Mouse (Mus musculus): ENCODE measurements around the gene Gm6169.
"Not testable (repeated sequence)": the region's sequence is repeated elsewhere in the genome, so short reads cannot be mapped to it uniquely, and the experiment has no call there.

DNA sequence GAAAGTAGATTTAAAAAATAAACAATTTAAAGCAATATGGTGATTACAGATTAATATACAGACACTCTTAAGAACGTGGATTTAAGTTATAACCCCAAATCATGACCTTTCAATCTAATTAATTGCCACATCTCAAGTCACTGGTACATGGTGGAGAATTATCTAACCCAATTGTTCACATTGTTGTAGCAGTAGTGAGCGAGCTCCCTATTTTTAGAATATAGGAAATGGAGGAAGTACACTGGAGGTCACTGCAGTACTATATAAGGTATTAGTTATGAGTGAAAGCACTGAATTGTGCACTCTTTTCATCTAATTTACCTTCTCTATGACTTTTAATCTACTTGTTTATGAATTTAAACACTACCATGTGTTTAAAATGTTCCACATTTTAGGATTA, 31.4 kb upstream of the Gm6169 start:
- TF ChIP-seq CTCF, EP300 (IDR thresholded peaks at IDR 0.05; ENCODE audit: low read depth): not testable (repeated sequence)

Data from liver, postnatal 0 days (tissue).